Mouse (Mus musculus): ENCODE results near the gene Slc36a3. TPM values are rescaled to one million over a fixed set of nuclear protein-coding genes. Genes with fewer than 3 reads are reported as not detected.
"Not testable (repeated sequence)": the region's sequence is repeated elsewhere in the genome, so short reads cannot be mapped to it uniquely, and the experiment has no call there.

The Slc36a3 gene
- total RNA-seq, 4 experiments from 2014 or later, result not detected

GRCm38 (mm10) chr11:55146855-55147254, 4.7 kb downstream of the Slc36a3 start:
- DNase-seq (ENCODE audit: low spot score in 2 of 2), result no peak

GRCm38 (mm10) chr11:55144011-55144410, 7.5 kb downstream of the Slc36a3 start:
- no peak for DNase-seq (ENCODE audit: low spot score in 2 of 2)

- no peak for DNase-seq (ENCODE audit: low spot score in 2 of 2)
Observed at GRCm38 (mm10) chr11:55141502-55141901, 10.0 kb downstream of the Slc36a3 start.

GRCm38 (mm10) chr11:55137646-55138045, 13.9 kb downstream of the Slc36a3 start:
- no peak for DNase-seq (ENCODE audit: low spot score in 2 of 2)

- DNase-seq (ENCODE audit: low spot score in 2 of 2), result no peak
Observed at GRCm38 (mm10) chr11:55136770-55137547, 14.5 kb downstream of the Slc36a3 start.

GRCm38 (mm10) chr11:55134871-55135270, 16.6 kb downstream of the Slc36a3 start:
- DNase-seq (ENCODE audit: low spot score in 2 of 2), result no peak

GRCm38 (mm10) chr11:55134407-55134806, 17.1 kb downstream of the Slc36a3 start:
- DNase-seq (ENCODE audit: low spot score in 2 of 2), result no peak

GRCm38 (mm10) chr11:55133204-55133603, 18.3 kb downstream of the Slc36a3 start:
- no peak for DNase-seq (ENCODE audit: low spot score in 2 of 2)

GRCm38 (mm10) chr11:55131946-55132345, 19.6 kb downstream of the Slc36a3 start:
- no peak for DNase-seq (ENCODE audit: low spot score in 2 of 2)

- no peak for DNase-seq (ENCODE audit: low spot score in 2 of 2)
Observed at GRCm38 (mm10) chr11:55131077-55131742, 20.3 kb downstream of the Slc36a3 start.

GRCm38 (mm10) chr11:55128411-55128810, 23.1 kb downstream of the Slc36a3 start:
- DNase-seq (ENCODE audit: low spot score in 2 of 2), result no peak

GRCm38 (mm10) chr11:55127937-55128336, 23.6 kb downstream of the Slc36a3 start:
- peak in 1 of 2 experiments; percentile 18 for DNase-seq (ENCODE audit: low spot score in 2 of 2)

- DNase-seq (ENCODE audit: low spot score in 2 of 2), result no peak
Observed at GRCm38 (mm10) chr11:55126663-55127062, 24.8 kb downstream of the Slc36a3 start.

GRCm38 (mm10) chr11:55121430-55121829, 30.1 kb downstream of the Slc36a3 start:
- no peak for DNase-seq (ENCODE audit: low spot score in 2 of 2)

GRCm38 (mm10) chr11:55120821-55121271, 30.7 kb downstream of the Slc36a3 start:
- no peak for DNase-seq (ENCODE audit: low spot score in 2 of 2)

GRCm38 (mm10) chr11:55120279-55120678, 31.2 kb downstream of the Slc36a3 start:
- no peak for DNase-seq (ENCODE audit: low spot score in 2 of 2)

- DNase-seq (ENCODE audit: low spot score in 2 of 2), result no peak
Observed at GRCm38 (mm10) chr11:55117031-55117430, 34.5 kb downstream of the Slc36a3 start.

- no peak for DNase-seq (ENCODE audit: low spot score in 2 of 2)
Observed at GRCm38 (mm10) chr11:55116004-55116403, 35.5 kb downstream of the Slc36a3 start.

GRCm38 (mm10) chr11:55114291-55114690, 37.2 kb downstream of the Slc36a3 start:
- no peak for DNase-seq (ENCODE audit: low spot score in 2 of 2)

- not testable (repeated sequence) for DNase-seq (ENCODE audit: low spot score in 2 of 2)
Observed at GRCm38 (mm10) chr11:55113861-55114250, 37.7 kb downstream of the Slc36a3 start.

GRCm38 (mm10) chr11:55113209-55113860, 38.2 kb downstream of the Slc36a3 start:
- no peak for DNase-seq (ENCODE audit: low spot score in 2 of 2)

- DNase-seq (ENCODE audit: low spot score in 2 of 2), result no peak
Observed at GRCm38 (mm10) chr11:55110566-55111169, 40.8 kb downstream of the Slc36a3 start.
